8 mouse cellular contexts compared by ENCODE assay signal in the genomic region with DNA sequence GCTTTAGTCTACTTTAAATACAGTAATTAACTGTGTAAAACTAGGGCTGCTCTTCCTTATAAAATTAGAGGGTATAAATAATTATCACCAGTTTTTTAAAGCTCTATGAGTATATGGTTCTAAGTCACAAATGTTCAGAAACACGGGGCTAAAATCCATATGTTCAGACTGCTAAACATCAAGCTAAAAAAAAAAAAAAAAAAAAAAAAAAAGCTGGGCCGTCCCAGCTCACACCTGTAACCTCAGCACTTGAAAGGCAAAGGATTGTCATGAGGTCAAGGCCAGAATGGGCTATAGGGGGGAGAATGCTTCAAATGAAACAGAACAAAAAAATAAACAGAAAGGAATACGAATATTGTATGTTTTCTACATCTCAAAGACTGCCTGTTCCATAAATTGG. TPM values are rescaled to one million over a fixed set of nuclear protein-coding genes. Genes with fewer than 3 reads are reported as not detected.
DNase-seq lines count a peak whose midpoint lies in the region; ATAC-seq and TF ChIP-seq lines count a peak whose summit lies in the region.

No protein-coding gene starts in this region.

- peak overlapping the region; percentile 80 for H3K9ac ChIP-seq in heart, embryonic 14.5 days (ENCODE audit: low read length)
- peak overlapping the region; percentile 90 for H3K9ac ChIP-seq in ES-E14 (ENCODE audit: insufficient read depth, low read depth, low read length, poor library complexity, severe bottlenecking)
- no peak overlapping the region; the same call in 1 of the 2 replicates for H3K9ac ChIP-seq in forebrain, postnatal 0 days

- no peaks in the 10 kb centered on the region for H3K9me3 ChIP-seq in heart, embryonic 14.5 days (ENCODE audit: control insufficient read depth, low read length)
- H3K9me3 ChIP-seq in ES-E14 (ENCODE audit: control insufficient read depth, insufficient read depth, low read depth, low read length), result no peaks in the 10 kb centered on the region
- no peaks in the 10 kb centered on the region for H3K9me3 ChIP-seq in forebrain, postnatal 0 days (ENCODE audit: low read length)

- peaks cover 55% of the 10 kb centered on the region for H3K79me2 ChIP-seq in macrophage (ENCODE audit: inconsistent target)

- peak overlapping the region; percentile 64 for H3K4me2 ChIP-seq in heart, embryonic 14.5 days (ENCODE audit: low read length)
- H3K4me2 ChIP-seq in forebrain, postnatal 0 days (ENCODE audit: low read depth), result peak overlapping the region; percentile 52

- peaks cover 2 to 4% of the 10 kb centered on the region in 2 experiments; a peak in 3 of 4 replicates for H3K4me1 ChIP-seq in heart, embryonic 14.5 days (ENCODE audit: control insufficient read depth in 2 of 2, insufficient read depth in 2 of 2, low read length in 2 of 2)
- no peaks in the 10 kb centered on the region; a peak in 1 of 4 replicates for H3K4me1 ChIP-seq in ES-E14 (ENCODE audit: control insufficient read depth in 2 of 2, insufficient read depth in 2 of 2, low read length in 2 of 2, poor library complexity in 1 of 2)
- H3K4me1 ChIP-seq in forebrain, postnatal 0 days (ENCODE audit: insufficient read depth), result no peaks in the 10 kb centered on the region

- WGBS in heart, embryonic 14.5 days, result 8% methylated on average over 3 of the region's 3 CpGs
- 22% methylated on average over 3 of the region's 3 CpGs for WGBS in forebrain, postnatal 0 days
- WGBS in macrophage (ENCODE audit: missing documents), result 17% methylated on average over 1 of the region's 3 CpGs

- H3K4me3 ChIP-seq in heart, embryonic 14.5 days (ENCODE audit: control insufficient read depth in 1 of 2, insufficient read depth in 1 of 2, low read depth in 1 of 2, low read length in 2 of 2), result peak overlapping the region; percentile 58 to 76
- peak overlapping the region; percentile 91 to 98 for H3K4me3 ChIP-seq in ES-E14 (ENCODE audit: insufficient read depth in 1 of 2, low read depth in 1 of 2, low read length in 2 of 2, poor library complexity in 1 of 2, severe bottlenecking in 1 of 2)
- H3K4me3 ChIP-seq in forebrain, postnatal 0 days (ENCODE audit: low read depth, low read length), result peak overlapping the region; percentile 56
- H3K4me3 ChIP-seq in macrophage (ENCODE audit: inconsistent target), result peak overlapping the region; percentile 62

- no peaks in the 10 kb centered on the region for H3K27me3 ChIP-seq in heart, embryonic 14.5 days (ENCODE audit: control insufficient read depth, insufficient read depth, low read length)
- no peaks in the 10 kb centered on the region for H3K27me3 ChIP-seq in forebrain, postnatal 0 days (ENCODE audit: insufficient read depth, low read length)

- in situ Hi-C loops in ES-E14 (cut with MboI; ENCODE audit: low sequenced_read_pairs in 2 of 2, unreplicated experiment in 2 of 2), result no loop called here

- H3K36me3 ChIP-seq in heart, embryonic 14.5 days (ENCODE audit: control insufficient read depth, insufficient read depth, low read length), result no peaks in the 10 kb centered on the region
- H3K36me3 ChIP-seq in ES-E14 (ENCODE audit: control insufficient read depth, insufficient read depth, low read length, poor library complexity, severe bottlenecking), result no peaks in the 10 kb centered on the region
- no peaks in the 10 kb centered on the region for H3K36me3 ChIP-seq in forebrain, postnatal 0 days (ENCODE audit: insufficient read depth)
- no peaks in the 10 kb centered on the region for H3K36me3 ChIP-seq in macrophage (ENCODE audit: inconsistent target)

- TF ChIP-seq CTCF in forebrain, postnatal 0 days (IDR thresholded peaks at IDR 0.05; ENCODE audit: low read depth), result no peak

- peak overlapping the region in 1 of 2 experiments; percentile 91; a peak in 1 of 4 replicates for H3K27ac ChIP-seq in heart, embryonic 14.5 days (replicated peaks in 1 of 2; ENCODE audit: control insufficient read depth in 1 of 2, insufficient read depth in 1 of 2, low read depth in 2 of 2, low read length in 2 of 2)
- H3K27ac ChIP-seq in ES-E14 (ENCODE audit: insufficient read depth, low read depth, low read length, poor library complexity, severe bottlenecking) (no peak overlapping the region), macrophage (peak overlapping the region; percentile 82)
- no peak overlapping the region for H3K27ac ChIP-seq in forebrain, postnatal 0 days (ENCODE audit: low read depth, low read length)

- ATAC-seq in heart, embryonic 14.5 days (ENCODE audit: insufficient number of reproducible peaks, insufficient read depth, low FRiP score, low read depth), result no peak
- ATAC-seq in forebrain, postnatal 0 days, result no peak

- no peak for DNase-seq in heart, adult 18-20 months
- DNase-seq in ES-E14 (ENCODE audit: low read depth, low spot score), result no peak
- no peak for DNase-seq in forebrain, postnatal 0 days
- DNase-seq in adrenal gland, adult 2 months, result no peak
- no peak for DNase-seq in right cerebral cortex, postnatal 14 days
- no peak for DNase-seq in ovary, postnatal 10 days (ENCODE audit: low spot score)

TF ChIP-seq in ES-E14, 5 proteins besides CTCF, POLR2A, EP300 and RAD21:
- peak; percentile 70 for TF ChIP-seq ZNF384 (IDR thresholded peaks at IDR 0.05; ENCODE audit: low read depth, low read length)
- no peak for TF ChIP-seq MAFK (IDR thresholded peaks at IDR 0.05; ENCODE audit: insufficient read depth, low read depth, low read length)

RNA-seq across cellular contexts. Expression of a gene that starts 0.9 kb away (rescaled TPM):
- 46.5 and 47.1 TPM in 2 replicates for polyA plus RNA-seq in heart, embryonic 14.5 days (2014; fragmentation: Nextera tagmentation; extraction: Ambion mirVana)
- 10 to 100 TPM; 38.1 to 47.6 TPM for total RNA-seq in heart, adult 18-20 months (2021)
- 44.3 and 48.6 TPM in 2 replicates for total RNA-seq in ES-E14 (2012; rRNA removed)
- 15.5 and 17.0 TPM in 2 replicates for total RNA-seq in forebrain, postnatal 0 days (2014; rRNA removed)
- 8.5 and 12.3 TPM in 2 replicates for polyA plus RNA-seq in forebrain, postnatal 0 days (2015; fragmentation: Nextera tagmentation; extraction: Ambion mirVana)
- 10 to 100 TPM; 12.1 to 44.2 (median 26.4) TPM for total RNA-seq in macrophage (2018; cell fraction: chromatin; rRNA removed)
- total RNA-seq in macrophage (2018; cell fraction: cytosol; rRNA removed), result 10 to 100 TPM; 33.1 to 65.7 (median 45.8) TPM
- total RNA-seq in macrophage (2018; cell fraction: nucleus; rRNA removed), result 10 to 100 TPM; 25.3 to 83.5 (median 51.0) TPM
- 39.1 to 52.0 TPM (median 40.0 TPM) in 3 replicates for polyA plus RNA-seq in macrophage (2018)
- 10 to 100 TPM; 48.9 to 66.5 TPM for total RNA-seq in adrenal gland, adult 2 months (2021)
- polyA plus RNA-seq in adrenal gland, adult 2 months (2012; rRNA removed), result 1.6 and 2.5 TPM in 2 replicates

RNA-seq across cellular contexts. Expression of a gene that starts 4.7 kb away (rescaled TPM):
- polyA plus RNA-seq in heart, embryonic 14.5 days (2014; fragmentation: Nextera tagmentation; extraction: Ambion mirVana), result 1,059 and 1,079 TPM in 2 replicates
- 1,000 to 10,000 TPM; 1,613 to 1,714 TPM for total RNA-seq in heart, adult 18-20 months (2021)
- total RNA-seq in ES-E14 (2012; rRNA removed), result 355 and 378 TPM in 2 replicates
- 193 and 278 TPM in 2 replicates for total RNA-seq in forebrain, postnatal 0 days (2014; rRNA removed)
- 393 and 557 TPM in 2 replicates for polyA plus RNA-seq in forebrain, postnatal 0 days (2015; fragmentation: Nextera tagmentation; extraction: Ambion mirVana)
- total RNA-seq in macrophage (2018; cell fraction: chromatin; rRNA removed), result 10 to 100 TPM in 12 of 26 experiments, 1 to 10 TPM in 14; 1.7 to 58.3 (median 8.4) TPM
- total RNA-seq in macrophage (2018; cell fraction: cytosol; rRNA removed), result 100 to 1,000 TPM in 17 of 26 experiments, 10 to 100 TPM in 9; 75.9 to 146 (median 108) TPM
- total RNA-seq in macrophage (2018; cell fraction: nucleus; rRNA removed), result 10 to 100 TPM in 24 of 26 experiments, 1 to 10 TPM in 2; 5.7 to 45.6 (median 20.8) TPM
- 110 to 158 TPM (median 123 TPM) in 3 replicates for polyA plus RNA-seq in macrophage (2018)
- total RNA-seq in adrenal gland, adult 2 months (2021), result 100 to 1,000 TPM; 536 to 642 TPM
- polyA plus RNA-seq in adrenal gland, adult 2 months (2012; rRNA removed), result 36.1 and 39.5 TPM in 2 replicates

RNA-seq across cellular contexts. Expression of a gene that starts 16.3 kb away (rescaled TPM):
- polyA plus RNA-seq in heart, embryonic 14.5 days (2014; fragmentation: Nextera tagmentation; extraction: Ambion mirVana), result 16.6 and 17.1 TPM in 2 replicates
- total RNA-seq in heart, adult 18-20 months (2021), result 1 to 10 TPM; 7.7 to 8.7 TPM
- 20.2 and 21.8 TPM in 2 replicates for total RNA-seq in ES-E14 (2012; rRNA removed)
- total RNA-seq in forebrain, postnatal 0 days (2014; rRNA removed), result 11.7 and 14.6 TPM in 2 replicates
- polyA plus RNA-seq in forebrain, postnatal 0 days (2015; fragmentation: Nextera tagmentation; extraction: Ambion mirVana), result 4.2 and 6.5 TPM in 2 replicates
- total RNA-seq in macrophage (2018; cell fraction: chromatin; rRNA removed), result 100 to 1,000 TPM in 6 of 26 experiments, 10 to 100 TPM in 20; 48.7 to 129 (median 66.6) TPM
- 10 to 100 TPM; 27.7 to 62.0 (median 35.6) TPM for total RNA-seq in macrophage (2018; cell fraction: cytosol; rRNA removed)
- 100 to 1,000 TPM in 3 of 26 experiments, 10 to 100 TPM in 23; 51.0 to 104 (median 66.2) TPM for total RNA-seq in macrophage (2018; cell fraction: nucleus; rRNA removed)
- 13.6 to 26.1 TPM (median 17.4 TPM) in 3 replicates for polyA plus RNA-seq in macrophage (2018)
- 10 to 100 TPM; 34.1 to 42.6 TPM for total RNA-seq in adrenal gland, adult 2 months (2021)
- polyA plus RNA-seq in adrenal gland, adult 2 months (2012; rRNA removed), result 1.4 and 2.1 TPM in 2 replicates
